In genomic region chr3:48911758-48912157, GRCm38 (mm10) we compare ENCODE assay signal across 22 mouse cellular contexts.
A peak's percentile ranks its signal among the peaks of the same experiment; 100 is the strongest.
DNase-seq lines count a peak whose midpoint lies in the region; ATAC-seq and TF ChIP-seq lines count a peak whose summit lies in the region.
"Had no signal": no experiment of that assay in that cellular context is flagged by ENCODE, and none has a peak within 500 bp of the region (broad histone marks: within the 10 kb centered on the region; RNA-seq: fewer than 3 reads in every experiment).

No protein-coding gene starts in this region.

- in situ Hi-C loops in ES-E14 (cut with MboI; ENCODE audit: low sequenced_read_pairs in 2 of 2, unreplicated experiment in 2 of 2) = no loop called here

- no peaks in the 10 kb centered on the region for H3K9me3 ChIP-seq in embryonic facial prominence, embryonic 14.5 days (ENCODE audit: control insufficient read depth, low read length)
- no peaks in the 10 kb centered on the region for H3K9me3 ChIP-seq in embryonic facial prominence, embryonic 10.5 days
- H3K9me3 ChIP-seq in kidney, postnatal 0 days (replicated peaks; ENCODE audit: low read length) = no peaks in the 10 kb centered on the region
- H3K9me3 ChIP-seq in ES-E14 (ENCODE audit: control insufficient read depth, insufficient read depth, low read depth, low read length) = no peaks in the 10 kb centered on the region
- H3K9me3 ChIP-seq: forebrain, embryonic 13.5 days; hindbrain, embryonic 12.5 days; intestine, embryonic 15.5 days; limb, embryonic 15.5 days; midbrain, embryonic 15.5 days had no signal

- H3K4me1 ChIP-seq in embryonic facial prominence, embryonic 14.5 days (ENCODE audit: control insufficient read depth, insufficient read depth, low read length) = no peaks in the 10 kb centered on the region
- H3K4me1 ChIP-seq in embryonic facial prominence, embryonic 10.5 days = no peaks in the 10 kb centered on the region
- H3K4me1 ChIP-seq in kidney, postnatal 0 days (replicated peaks; ENCODE audit: insufficient read depth, low read length) = no peaks in the 10 kb centered on the region
- H3K4me1 ChIP-seq in ES-E14 (ENCODE audit: control insufficient read depth in 2 of 2, insufficient read depth in 2 of 2, low read length in 2 of 2, poor library complexity in 1 of 2) = no peaks in the 10 kb centered on the region
- H3K4me1 ChIP-seq: forebrain, embryonic 13.5 days; hindbrain, embryonic 12.5 days; intestine, embryonic 15.5 days; limb, embryonic 15.5 days; midbrain, embryonic 15.5 days had no signal

- H3K27ac ChIP-seq in embryonic facial prominence, embryonic 14.5 days (replicated peaks; ENCODE audit: low read depth, low read length) = no peak overlapping the region
- H3K27ac ChIP-seq in embryonic facial prominence, embryonic 10.5 days (replicated peaks) = no peak overlapping the region
- H3K27ac ChIP-seq in kidney, postnatal 0 days = no peak overlapping the region
- no peak overlapping the region for H3K27ac ChIP-seq in ES-E14 (ENCODE audit: insufficient read depth, low read depth, low read length, poor library complexity, severe bottlenecking)
- H3K27ac ChIP-seq: forebrain, embryonic 13.5 days; hindbrain, embryonic 12.5 days; intestine, embryonic 15.5 days; limb, embryonic 15.5 days; macrophage; midbrain, embryonic 15.5 days had no signal

- H3K27me3 ChIP-seq in embryonic facial prominence, embryonic 14.5 days (replicated peaks; ENCODE audit: control insufficient read depth, insufficient read depth, low read length) = no peaks in the 10 kb centered on the region
- no peaks in the 10 kb centered on the region for H3K27me3 ChIP-seq in embryonic facial prominence, embryonic 10.5 days (replicated peaks; ENCODE audit: low read depth, poor library complexity, severe bottlenecking)
- H3K27me3 ChIP-seq in kidney, postnatal 0 days (ENCODE audit: insufficient read depth, low read length) = no peaks in the 10 kb centered on the region
- H3K27me3 ChIP-seq: forebrain, embryonic 13.5 days; hindbrain, embryonic 12.5 days; intestine, embryonic 15.5 days; limb, embryonic 15.5 days; midbrain, embryonic 15.5 days had no signal

- H3K4me3 ChIP-seq in embryonic facial prominence, embryonic 14.5 days (ENCODE audit: low read depth, low read length) = no peak overlapping the region
- no peak overlapping the region for H3K4me3 ChIP-seq in embryonic facial prominence, embryonic 10.5 days
- no peak overlapping the region for H3K4me3 ChIP-seq in kidney, postnatal 0 days (replicated peaks; ENCODE audit: low read depth, low read length)
- H3K4me3 ChIP-seq in ES-E14 (ENCODE audit: insufficient read depth in 1 of 2, low read depth in 1 of 2, low read length in 2 of 2, poor library complexity in 1 of 2, severe bottlenecking in 1 of 2) = no peak overlapping the region
- H3K4me3 ChIP-seq: forebrain, embryonic 13.5 days; hindbrain, embryonic 12.5 days; intestine, embryonic 15.5 days; limb, embryonic 15.5 days; midbrain, embryonic 15.5 days had no signal

- H3K36me3 ChIP-seq in embryonic facial prominence, embryonic 14.5 days (ENCODE audit: control insufficient read depth, insufficient read depth, low read length) = no peaks in the 10 kb centered on the region
- no peaks in the 10 kb centered on the region for H3K36me3 ChIP-seq in embryonic facial prominence, embryonic 10.5 days (replicated peaks)
- H3K36me3 ChIP-seq in kidney, postnatal 0 days (ENCODE audit: insufficient read depth, low read length) = no peaks in the 10 kb centered on the region
- no peaks in the 10 kb centered on the region for H3K36me3 ChIP-seq in ES-E14 (ENCODE audit: control insufficient read depth, insufficient read depth, low read length, poor library complexity, severe bottlenecking)
- H3K36me3 ChIP-seq: hindbrain, embryonic 12.5 days; intestine, embryonic 15.5 days; limb, embryonic 15.5 days; midbrain, embryonic 15.5 days had no signal

- peak; percentile 48; the same call in 1 of the 2 replicates for TF ChIP-seq CTCF in kidney, postnatal 0 days (IDR thresholded peaks at IDR 0.05; ENCODE audit: low read depth)
- TF ChIP-seq CTCF in brain, embryonic 14.5 days (IDR thresholded peaks at IDR 0.05; ENCODE audit: borderline replicate concordance, extremely low read depth, insufficient read depth, insufficient read length) = peak; percentile 5; the same call in 1 of the 2 replicates

- peak; percentile 0 for DNase-seq in embryonic facial prominence, embryonic 14.5 days (ENCODE audit: low spot score)
- no peak for DNase-seq in embryonic facial prominence, embryonic 10.5 days (ENCODE audit: low spot score)
- DNase-seq in kidney, postnatal 0 days (ENCODE audit: low spot score) = no peak
- DNase-seq in kidney, adult 18-20 months = no peak
- DNase-seq in ES-E14 (ENCODE audit: low read depth, low spot score) = peak; percentile 8
- peak; percentile 17 for DNase-seq in brain, embryonic 14.5 days (ENCODE audit: low read depth)
- no peak for DNase-seq in gastrocnemius, adult 8-10 months (ENCODE audit: low spot score in 2 of 2)
- DNase-seq: adrenal gland, postnatal 14 days; B cell, adult 2 months; cerebellum, adult 9-10 months; heart, adult 11 months; kidney, postnatal 25 days; right cerebral cortex, adult 18-20 months; thymus, adult 2 months had no signal

- WGBS in embryonic facial prominence, embryonic 14.5 days = 49% methylated on average over 2 of the region's 2 CpGs
- whole genome bisulfite sequencing in embryonic facial prominence, embryonic 10.5 days = 54% methylated on average over 2 of the region's 2 CpGs
- 49% methylated on average over 2 of the region's 2 CpGs for WGBS in kidney, postnatal 0 days

- ATAC-seq in embryonic facial prominence, embryonic 14.5 days (ENCODE audit: low read depth) = no peak
- no peak for ATAC-seq in kidney, postnatal 0 days (replicated peaks; ENCODE audit: low FRiP score, low read depth)
- ATAC-seq in megakaryocyte, adult 5-6 weeks (ENCODE audit: poor library complexity, severe bottlenecking) = no peak
- ATAC-seq: activated CD4-positive, CD25-positive, alpha-beta regulatory T cell, adult 4 months; forebrain, embryonic 13.5 days; intestine, embryonic 15.5 days; midbrain, embryonic 15.5 days had no signal

- H3K9ac ChIP-seq in embryonic facial prominence, embryonic 14.5 days (ENCODE audit: low read depth, low read length) = no peak overlapping the region
- no peak overlapping the region for H3K9ac ChIP-seq in kidney, postnatal 0 days (ENCODE audit: low read depth, low read length)
- H3K9ac ChIP-seq in ES-E14 (ENCODE audit: insufficient read depth, low read depth, low read length, poor library complexity, severe bottlenecking) = no peak overlapping the region
- H3K9ac ChIP-seq: forebrain, embryonic 13.5 days; hindbrain, embryonic 12.5 days; intestine, embryonic 15.5 days; limb, embryonic 15.5 days; midbrain, embryonic 15.5 days had no signal

- no peak overlapping the region for H3K4me2 ChIP-seq in embryonic facial prominence, embryonic 14.5 days (ENCODE audit: low read depth, low read length)
- H3K4me2 ChIP-seq in kidney, postnatal 0 days (ENCODE audit: low read length) = no peak overlapping the region
- H3K4me2 ChIP-seq: forebrain, embryonic 13.5 days; hindbrain, embryonic 12.5 days; intestine, embryonic 15.5 days; limb, embryonic 15.5 days; midbrain, embryonic 15.5 days had no signal

- TF ChIP-seq POLR2A in brain, embryonic 14.5 days (IDR thresholded peaks at IDR 0.05; ENCODE audit: borderline replicate concordance, extremely low read depth, insufficient read depth, insufficient read length, poor library complexity, severe bottlenecking) = no peak

TF ChIP-seq in ES-E14, 5 proteins besides CTCF, POLR2A, EP300 and RAD21:
- TF ChIP-seq ZNF384 (IDR thresholded peaks at IDR 0.05; ENCODE audit: low read depth, low read length) (no peak), ZC3H11A (IDR thresholded peaks at IDR 0.05; ENCODE audit: borderline replicate concordance, low read depth, low read length) (no peak), HCFC1 (IDR thresholded peaks at IDR 0.05; ENCODE audit: borderline replicate concordance, insufficient read depth, low read length) (no peak), CHD2 (IDR thresholded peaks at IDR 0.05; ENCODE audit: low read depth, low read length) (no peak), MAFK (IDR thresholded peaks at IDR 0.05; ENCODE audit: insufficient read depth, low read depth, low read length) (no peak)

Comparison
In these comparisons a context has a peak if more than half of its experiments do, and no peak if none do; other contexts are left out.
1. DNase-seq: peak in embryonic facial prominence, embryonic 14.5 days (single experiment), ES-E14 (single experiment) and brain, embryonic 14.5 days (single experiment); none in embryonic facial prominence, embryonic 10.5 days (single experiment), kidney, postnatal 0 days (single experiment), kidney, adult 18-20 months (single experiment) and gastrocnemius, adult 8-10 months (0 of 2).